Mouse (Mus musculus): ENCODE results near the gene Eif5.
A peak's percentile ranks its signal among the peaks of the same experiment; 100 is the strongest.
"Not testable (repeated sequence)": the region's sequence is repeated elsewhere in the genome, so short reads cannot be mapped to it uniquely, and the experiment has no call there.

Gene Eif5

GRCm38 (mm10) chr12:111524883-111525282 lies 12.9 kb upstream of the Eif5 start:
- DNase-seq (ENCODE audit: low spot score in 2 of 2): no peak

GRCm38 (mm10) chr12:111527643-111528281 lies 10.1 kb upstream of the Eif5 start:
- DNase-seq (ENCODE audit: low spot score in 2 of 2): no peak

- DNase-seq (ENCODE audit: low spot score in 2 of 2): no peak
These were observed 8.6 kb upstream of the Eif5 start for GRCm38 (mm10) chr12:111529192-111529591.

GRCm38 (mm10) chr12:111533096-111533794 lies 4.6 kb upstream of the Eif5 start:
- DNase-seq (ENCODE audit: low spot score in 2 of 2): no peak

GRCm38 (mm10) chr12:111535281-111535680 lies 2.5 kb upstream of the Eif5 start:
- DNase-seq (ENCODE audit: low spot score in 2 of 2): no peak

GRCm38 (mm10) chr12:111535762-111536161 lies 2.1 kb upstream of the Eif5 start:
- no peak for DNase-seq (ENCODE audit: low spot score in 2 of 2)

GRCm38 (mm10) chr12:111536746-111537145 lies 1.1 kb upstream of the Eif5 start:
- DNase-seq (ENCODE audit: low spot score in 2 of 2): no peak

- no peak for DNase-seq (ENCODE audit: low spot score in 2 of 2)
These were observed 475 bp upstream of the Eif5 start for GRCm38 (mm10) chr12:111537341-111537740.

- peak; percentile 66 to 84 for DNase-seq (ENCODE audit: low spot score in 2 of 2)
These were observed 650 bp downstream of the Eif5 start for GRCm38 (mm10) chr12:111538292-111539040.

- peak in 1 of 2 experiments; percentile 24 for DNase-seq (ENCODE audit: low spot score in 2 of 2)
These were observed 1.2 kb downstream of the Eif5 start for GRCm38 (mm10) chr12:111539041-111539345.

- DNase-seq (ENCODE audit: low spot score in 2 of 2): no peak
These were observed 9.3 kb downstream of the Eif5 start for GRCm38 (mm10) chr12:111547070-111547469.

- DNase-seq (ENCODE audit: low spot score in 2 of 2): no peak
These were observed 10.9 kb downstream of the Eif5 start for GRCm38 (mm10) chr12:111548555-111549289.

- DNase-seq (ENCODE audit: low spot score in 2 of 2): no peak
These were observed 12.9 kb downstream of the Eif5 start for GRCm38 (mm10) chr12:111550679-111551078.

GRCm38 (mm10) chr12:111552342-111552741 lies 14.5 kb downstream of the Eif5 start:
- no peak for DNase-seq (ENCODE audit: low spot score in 2 of 2)

GRCm38 (mm10) chr12:111555357-111555756 lies 17.5 kb downstream of the Eif5 start:
- DNase-seq (ENCODE audit: low spot score in 2 of 2): no peak

- not testable (repeated sequence) for DNase-seq (ENCODE audit: low spot score in 2 of 2)
These were observed 18.1 kb downstream of the Eif5 start for GRCm38 (mm10) chr12:111555893-111556292.

GRCm38 (mm10) chr12:111557538-111557937 lies 19.7 kb downstream of the Eif5 start:
- DNase-seq (ENCODE audit: low spot score in 2 of 2): no peak

GRCm38 (mm10) chr12:111558655-111559054 lies 20.8 kb downstream of the Eif5 start:
- no peak for DNase-seq (ENCODE audit: low spot score in 2 of 2)

GRCm38 (mm10) chr12:111559647-111560258 lies 21.9 kb downstream of the Eif5 start:
- no peak for DNase-seq (ENCODE audit: low spot score in 2 of 2)

GRCm38 (mm10) chr12:111560286-111560685 lies 22.5 kb downstream of the Eif5 start:
- no peak for DNase-seq (ENCODE audit: low spot score in 2 of 2)

GRCm38 (mm10) chr12:111562276-111562814 lies 24.5 kb downstream of the Eif5 start:
- DNase-seq (ENCODE audit: low spot score in 2 of 2): no peak
